Mouse (Mus musculus) hindbrain, postnatal 0 days (tissue): ENCODE data around the gene Wdr17. TPM values are rescaled to one million over a fixed set of nuclear protein-coding genes. Genes with fewer than 3 reads are reported as not detected.

Experiments used
- ATAC-seq: fragments of 200-750 bp; cut with Nextera tagmentation; 2 replicates; pipeline ENCODE4 v1.8.0; 2017; ENCODE audit warnings: mild to moderate bottlenecking, moderate TSS enrichment, moderate library complexity
- DNase-seq: peaks from one replicate; pipeline ENCODE4 v3.0.0-alpha.2; 2015; ENCODE audit warnings: low spot score
- H3K27ac ChIP-seq: fragments of 300-500 bp; sonication (generic); 2 replicates; pipeline ENCODE4 v1.5.1; 2014; ENCODE audit warnings: mild to moderate bottlenecking
- H3K27me3 ChIP-seq: fragments of 300-500 bp; sonication (generic); 2 replicates; pipeline ENCODE4 v1.6.1; 2014; ENCODE audit warnings: low read length, mixed read lengths; ENCODE audit not compliant: insufficient read depth
- H3K36me3 ChIP-seq: fragments of 300-500 bp; sonication (generic); 2 replicates; pipeline ENCODE4 v1.6.1; 2014; ENCODE audit warnings: low read length, mixed read lengths; ENCODE audit not compliant: insufficient read depth
- H3K4me1 ChIP-seq: fragments of 300-500 bp; sonication (generic); 2 replicates; pipeline ENCODE4 v1.6.1; 2014; ENCODE audit warnings: antibody characterized with exemption, low read length, mixed read lengths; ENCODE audit not compliant: insufficient read depth
- H3K4me2 ChIP-seq: fragments of 300-500 bp; sonication (generic); 2 replicates; pipeline ENCODE4 v1.6.1; 2014; ENCODE audit warnings: low read depth, mild to moderate bottlenecking, low read length, moderate library complexity, mixed read lengths
- H3K4me3 ChIP-seq: fragments of 300-500 bp; sonication (generic); 2 replicates; pipeline ENCODE4 v1.5.1; 2014; ENCODE audit warnings: low read length
- H3K9ac ChIP-seq: fragments of 300-500 bp; sonication (generic); replicated peaks from 2 replicates; pipeline ENCODE4 v1.6.1; 2014; ENCODE audit warnings: mild to moderate bottlenecking, low read length, moderate library complexity, mixed read lengths
- H3K9me3 ChIP-seq: fragments of 300-500 bp; sonication (generic); 2 replicates; pipeline ENCODE4 v1.6.1; 2016; ENCODE audit warnings: low read length, mixed read lengths
- CTCF ChIP-seq: IDR thresholded peaks from 2 replicates; pipeline ENCODE4 v1.5.1; 2016; ENCODE audit warnings: antibody characterized with exemption, control low read depth, low read depth
- WGBS: fragments of 180-500 bp; shearing (Covaris S2); extraction: QIAGEN DNeasy Blood & Tissue Kit; methylation state at CpG from one replicate; pipeline ENCODE4 v1.1.7; 2014; 5-methylcytosine and 5-hydroxymethylcytosine counted together
- polyA plus RNA-seq: library from polyadenylated mRNA; unstranded; fragments of >200 nt; fragmentation: Nextera tagmentation; extraction: Ambion mirVana; gene quantifications from 2 replicates; pipeline ENCODE4 v1.2.1, GENCODE M21; 2015
- total RNA-seq: library from RNA; depleted of rRNA; stranded (reverse); fragments of >200 nt; gene quantifications from 2 replicates; pipeline ENCODE4 v1.2.3, GENCODE M21; 2014; rRNA removed

Wdr17 gene
- total RNA-seq (9.1 and 13.1 TPM in 2 replicates), polyA plus RNA-seq (10.1 and 11.7 TPM in 2 replicates)

- no peak for DNase-seq
- H3K27ac ChIP-seq, result no peak within 1 kb of the TSS
- WGBS, result 86% methylated on average over 9 of the region's 9 CpGs
- no peak within 1 kb of the TSS for H3K4me3 ChIP-seq
- no peak for TF ChIP-seq CTCF
- H3K4me1 ChIP-seq, result no peaks in the 10 kb centered on the region
- H3K27me3 ChIP-seq, result no peaks in the 10 kb centered on the region
- H3K36me3 ChIP-seq, result no peaks in the 10 kb centered on the region
- ATAC-seq, result no peak
- no peaks in the 10 kb centered on the region for H3K9me3 ChIP-seq
- no peak within 1 kb of the TSS for H3K9ac ChIP-seq
- no peak within 1 kb of the TSS for H3K4me2 ChIP-seq
These were observed at the start of gene Wdr17 for GRCm38 (mm10) chr8:54886987-54887785. Wdr17 (minus strand) TSS chr8:54887184.

DNA sequence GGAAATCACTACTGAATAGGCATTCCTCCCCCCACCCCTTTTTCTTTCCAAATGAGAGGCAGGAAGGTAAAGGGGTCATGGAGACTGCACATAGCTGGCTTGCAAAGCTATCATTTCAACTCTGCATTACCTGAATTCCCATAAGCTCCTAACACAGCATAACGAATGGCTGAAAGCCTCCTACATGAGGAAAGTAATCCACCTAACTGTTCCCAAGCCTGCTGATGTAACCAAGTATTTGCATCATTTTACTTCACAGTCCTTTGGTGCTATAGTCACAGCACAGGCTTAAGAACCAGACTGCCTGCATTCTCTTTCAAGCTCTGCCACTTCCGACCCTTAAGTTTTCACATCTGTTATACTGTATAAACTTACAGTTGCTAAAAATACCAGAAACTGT is 45.3 kb upstream of the Wdr17 start:
- Histone ChIP-seq H3K36me3 (no peaks in the 10 kb centered on the region), H3K4me1 (no peaks in the 10 kb centered on the region), H3K4me3 (no peak overlapping the region), H3K4me2 (no peak overlapping the region), H3K9me3 (no peaks in the 10 kb centered on the region), H3K27ac (no peak overlapping the region), H3K27me3 (no peaks in the 10 kb centered on the region), H3K9ac (no peak overlapping the region)
- ATAC-seq (no peak), DNase-seq (no peak)
- no peak for TF ChIP-seq CTCF
- 77% methylated on average over 2 of the region's 2 CpGs for WGBS

- H3K27ac ChIP-seq, result no peak overlapping the region
- ATAC-seq, result no peak
- no peaks in the 10 kb centered on the region for H3K27me3 ChIP-seq
- H3K36me3 ChIP-seq, result no peaks in the 10 kb centered on the region
- no peak overlapping the region for H3K4me2 ChIP-seq
- WGBS, result 87% methylated on average over 3 of the region's 3 CpGs
- H3K9me3 ChIP-seq, result no peaks in the 10 kb centered on the region
- no peaks in the 10 kb centered on the region for H3K4me1 ChIP-seq
- no peak for DNase-seq
- H3K4me3 ChIP-seq, result no peak overlapping the region
- TF ChIP-seq CTCF, result no peak
- no peak overlapping the region for H3K9ac ChIP-seq
These were observed 38.0 kb upstream of the Wdr17 start for GRCm38 (mm10) chr8:54924936-54925335.

DNA sequence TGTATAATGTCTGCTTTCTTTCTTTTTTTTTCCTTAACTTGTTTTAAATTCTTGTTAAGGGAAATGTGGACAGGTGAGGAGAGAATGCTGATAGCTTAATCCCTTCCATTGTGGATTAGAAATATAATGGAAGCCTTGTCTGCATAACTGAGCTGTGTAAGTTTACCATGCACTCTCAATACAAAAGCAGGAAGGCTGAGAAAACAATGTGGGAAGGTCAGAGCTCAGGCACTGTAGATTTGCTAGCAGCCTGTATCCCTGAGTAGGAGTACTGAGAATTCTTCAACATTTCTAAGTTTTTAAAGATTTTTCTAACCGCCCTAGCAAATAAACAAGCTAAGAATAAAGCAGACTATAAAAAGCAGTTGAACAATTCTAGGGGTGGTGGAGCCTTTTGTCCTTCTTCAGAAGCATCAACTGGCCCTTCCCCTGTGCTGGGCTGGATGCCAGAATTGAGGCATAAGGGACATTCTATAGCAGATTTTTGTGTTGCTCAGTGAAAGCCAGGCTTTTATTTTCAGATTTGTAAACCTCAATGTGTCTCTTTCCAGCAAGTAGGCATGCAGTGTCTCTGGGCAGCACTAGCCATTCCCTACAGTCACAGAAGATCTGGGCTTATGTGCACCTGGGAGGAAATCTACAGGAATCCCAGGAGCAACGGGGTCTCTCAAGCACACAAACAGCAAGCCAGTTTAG is 35.3 kb upstream of the Wdr17 start:
- WGBS, result 19% methylated on average over 2 of the region's 2 CpGs
- ATAC-seq, result 0 out of 2 replicates have a peak, but pooled peaks have one; percentile 40
- H3K27me3 ChIP-seq, result no peaks in the 10 kb centered on the region
- peak overlapping the region; percentile 42; the same call in 1 of the 2 replicates for H3K27ac ChIP-seq
- no peak overlapping the region for H3K4me2 ChIP-seq
- H3K9ac ChIP-seq, result no peak overlapping the region
- DNase-seq, result peak; percentile 56
- no peak for TF ChIP-seq CTCF
- H3K36me3 ChIP-seq, result no peaks in the 10 kb centered on the region
- no peaks in the 10 kb centered on the region for H3K9me3 ChIP-seq
- no peak overlapping the region for H3K4me3 ChIP-seq
- H3K4me1 ChIP-seq, result no peaks in the 10 kb centered on the region

DNA sequence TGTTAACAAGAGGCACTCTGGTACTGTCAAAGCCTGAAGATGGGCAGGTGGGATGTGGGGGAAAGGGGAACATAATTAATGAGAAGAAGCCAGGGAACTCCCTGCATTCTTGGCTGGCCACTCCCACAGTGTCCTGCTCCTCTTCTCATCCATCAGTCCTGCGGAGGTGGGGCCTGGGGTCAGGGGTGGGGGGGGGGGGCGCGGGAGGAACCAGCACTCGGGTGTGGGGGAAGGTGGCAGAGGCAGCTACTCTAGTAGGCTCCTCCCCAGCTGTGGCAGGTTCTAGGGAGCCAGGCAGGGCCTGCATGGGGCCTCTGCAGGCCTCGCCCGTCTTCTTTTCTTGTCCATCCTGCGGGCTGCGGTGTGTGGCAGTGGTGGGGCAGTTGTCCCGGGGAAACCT is 30.7 kb upstream of the Wdr17 start:
- no peaks in the 10 kb centered on the region for H3K9me3 ChIP-seq
- 77% methylated on average over 6 of the region's 9 CpGs for WGBS
- no peak overlapping the region for H3K4me2 ChIP-seq
- no peaks in the 10 kb centered on the region for H3K27me3 ChIP-seq
- no peak for TF ChIP-seq CTCF
- H3K27ac ChIP-seq, result no peak overlapping the region
- no peaks in the 10 kb centered on the region for H3K36me3 ChIP-seq
- H3K4me1 ChIP-seq, result no peaks in the 10 kb centered on the region
- ATAC-seq (no peak), DNase-seq (no peak)
- H3K9ac ChIP-seq, result no peak overlapping the region
- H3K4me3 ChIP-seq, result no peak overlapping the region

GRCm38 (mm10) chr8:54912891-54913290 is 25.9 kb upstream of the Wdr17 start:
- 95% methylated on average over 2 of the region's 2 CpGs for WGBS

More at GRCm38 (mm10) chr8:54912891-54913290, 25.9 kb upstream of the Wdr17 start:
- Histone ChIP-seq H3K9me3 (no peaks in the 10 kb centered on the region), H3K4me1 (no peaks in the 10 kb centered on the region), H3K4me3 (no peak overlapping the region), H3K27me3 (no peaks in the 10 kb centered on the region), H3K36me3 (no peaks in the 10 kb centered on the region), H3K4me2 (no peak overlapping the region), H3K27ac (no peak overlapping the region), H3K9ac (no peak overlapping the region)
- TF ChIP-seq CTCF, result no peak
- DNase-seq (no peak), ATAC-seq (no peak)
